Mouse (Mus musculus) embryonic fibroblast, embryonic 13.5 days (primary cell): Measurements from ENCODE around the gene Gm4779. TPM values are rescaled to one million over a fixed set of nuclear protein-coding genes. Genes with fewer than 3 reads are reported as not detected.

Experiments used
- H3K27ac ChIP-seq: 2 replicates; pipeline ENCODE4 v1.5.1; 2012; ENCODE audit warnings: low read length, control low read depth, inconsistent platforms; ENCODE audit not compliant: insufficient read depth
- H3K4me1 ChIP-seq: 2 replicates; pipeline ENCODE4 v1.6.1; 2011; ENCODE audit warnings: low read length; ENCODE audit not compliant: control insufficient read depth, insufficient read depth
- H3K4me3 ChIP-seq: 2 replicates; pipeline ENCODE4 v1.5.1; 2011; ENCODE audit warnings: mild to moderate bottlenecking, control low read depth, low read length; ENCODE audit not compliant: insufficient read depth
- CTCF ChIP-seq: IDR thresholded peaks from 2 replicates; pipeline ENCODE4 v1.5.1; 2011; ENCODE audit warnings: mild to moderate bottlenecking, control low read depth, low read length, moderate library complexity, borderline replicate concordance; ENCODE audit not compliant: insufficient read depth
- POLR2A ChIP-seq: IDR thresholded peaks from 2 replicates; pipeline ENCODE4 v1.6.1; 2011; ENCODE audit warnings: low read depth, mild to moderate bottlenecking, control low read depth, low read length, moderate library complexity
- polyA plus RNA-seq: library from polyadenylated mRNA; stranded (reverse); fragments of >200 nt; gene quantifications from 2 replicates; pipeline ENCODE4 v1.2.4, GENCODE M21; 2011; ENCODE audit warnings: low read depth; ENCODE audit not compliant: missing spikeins, insufficient read length

Gene Gm4779
- polyA plus RNA-seq, 1 experiment, result not detected

DNA sequence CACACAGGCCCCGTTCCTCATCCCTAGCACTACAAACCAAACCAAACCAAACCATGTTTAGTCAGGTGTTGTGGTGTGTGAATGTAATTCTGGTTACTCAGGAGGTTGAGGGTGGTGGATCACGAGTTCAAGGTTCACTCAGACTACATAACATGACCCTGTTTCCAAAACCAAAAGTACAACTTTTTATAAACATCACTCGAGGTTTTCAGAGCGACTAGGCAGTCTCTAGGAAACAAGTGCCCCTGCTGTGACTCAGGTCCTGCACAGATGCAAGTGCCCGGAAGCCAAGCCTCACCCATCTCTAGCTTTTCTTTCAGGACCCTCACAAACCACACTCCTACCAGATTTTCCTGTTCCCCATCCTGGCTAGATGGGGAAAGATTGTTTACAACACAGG is 29.6 kb downstream of the Gm4779 start:
- H3K4me1 ChIP-seq, result no peaks in the 10 kb centered on the region
- TF ChIP-seq CTCF (no peak), POLR2A (no peak)

DNA sequence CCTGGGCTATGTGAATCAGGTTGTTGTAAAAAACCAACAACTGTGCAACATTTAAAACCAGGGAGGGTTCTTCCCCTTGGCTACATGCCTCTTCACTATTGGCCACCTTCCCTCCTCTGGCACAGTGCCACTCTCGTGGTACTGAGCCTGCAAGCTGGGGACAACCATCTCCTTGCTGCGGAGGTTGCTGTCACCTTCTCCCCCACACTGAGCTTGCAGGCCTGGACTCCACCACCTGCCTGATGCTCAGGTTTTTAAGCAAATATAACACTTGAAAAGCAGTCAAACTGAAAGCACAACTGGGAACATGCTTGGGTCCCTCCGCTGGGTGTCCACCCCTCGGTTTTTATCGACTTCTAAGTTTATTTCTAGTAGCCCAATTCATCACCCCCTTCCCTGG is 39.7 kb downstream of the Gm4779 start:
- TF ChIP-seq POLR2A, result no peak
- no peak for TF ChIP-seq CTCF
- Histone ChIP-seq H3K4me3 (no peak overlapping the region), H3K4me1 (no peaks in the 10 kb centered on the region), H3K27ac (no peak overlapping the region)

More for the DNA sequence above, 29.6 kb downstream of the Gm4779 start:
- Histone ChIP-seq H3K4me3 (no peak overlapping the region), H3K27ac (no peak overlapping the region)

- no peak overlapping the region for H3K4me3 ChIP-seq
- no peaks in the 10 kb centered on the region for H3K4me1 ChIP-seq
- no peak overlapping the region for H3K27ac ChIP-seq
- TF ChIP-seq CTCF (no peak), POLR2A (no peak)
Observed at GRCm38 (mm10) chrX:101750144-101750543, 44.1 kb downstream of the Gm4779 start.

DNA sequence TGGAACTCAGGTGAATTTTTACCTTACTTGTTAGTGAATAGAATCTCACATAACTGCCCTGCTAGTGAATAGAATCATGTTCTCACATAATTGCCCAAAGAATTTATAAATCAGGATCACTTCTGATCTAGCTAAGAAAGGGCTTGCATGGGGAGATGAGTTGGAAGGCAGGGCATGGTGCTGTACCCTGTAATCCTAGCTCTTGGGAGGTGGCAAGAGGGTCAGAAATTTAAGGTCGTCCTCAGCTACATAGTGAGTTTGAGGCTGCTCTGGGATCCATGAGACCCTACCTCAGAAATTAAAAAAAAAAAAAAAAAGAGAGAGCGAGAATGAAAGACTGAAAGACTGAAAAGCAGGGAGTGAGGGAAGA is 53.2 kb downstream of the Gm4779 start:
- no peak overlapping the region for H3K27ac ChIP-seq
- H3K4me1 ChIP-seq, result no peaks in the 10 kb centered on the region
- H3K4me3 ChIP-seq, result no peak overlapping the region
- TF ChIP-seq CTCF, result no peak
- TF ChIP-seq POLR2A, result no peak

GRCm38 (mm10) chrX:101740335-101741063 is 53.7 kb downstream of the Gm4779 start:
- Histone ChIP-seq H3K4me3 (no peak overlapping the region), H3K4me1 (no peaks in the 10 kb centered on the region), H3K27ac (no peak overlapping the region)
- TF ChIP-seq POLR2A (no peak), CTCF (no peak)

Other genes with a start within 250 kb of the Gm4779 start
- 180 and 247 TPM in 2 replicates for gene Ogt, start 154.4 kb downstream of the Gm4779 start, polyA plus RNA-seq
- not detected in 2 replicates for gene Cxcr3, start 60.2 kb downstream of the Gm4779 start, polyA plus RNA-seq
- not detected in 2 replicates for gene 8030474K03Rik, start 233 bp upstream of the Gm4779 start, polyA plus RNA-seq
- 6.2 and 15.6 TPM in 2 replicates for gene Nhsl2, start 55.0 kb upstream of the Gm4779 start, polyA plus RNA-seq